Mouse (Mus musculus): ENCODE measurements around the gene Dmwd.

DNA sequence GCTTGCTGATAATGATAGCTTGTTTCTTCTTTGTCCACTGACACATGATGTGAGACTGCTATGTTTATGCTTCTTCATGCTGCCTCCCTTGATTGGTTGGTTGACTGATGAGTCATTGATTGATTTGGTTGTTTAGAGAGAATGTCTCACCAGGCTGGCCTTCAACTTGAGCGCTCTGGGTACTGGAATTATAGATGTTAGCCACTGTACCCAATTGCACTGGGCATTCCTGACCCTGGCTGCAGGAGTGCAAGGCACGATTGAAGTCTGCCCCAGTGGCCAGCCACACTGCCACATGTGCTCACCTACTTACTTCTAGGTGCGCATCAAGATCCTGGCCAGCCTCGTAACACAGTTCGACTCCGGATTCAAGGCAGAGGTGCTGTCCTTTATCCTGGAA lies 31.4 kb upstream of the Dmwd start:
- TF ChIP-seq CTCF (IDR thresholded peaks at IDR 0.05; ENCODE audit: borderline replicate concordance, insufficient read depth, low read depth, low read length): no peak
- no peak for TF ChIP-seq POLR2A (IDR thresholded peaks at IDR 0.05; ENCODE audit: borderline replicate concordance, insufficient read depth, low read length)

Measured in cerebellum, adult 2 months (tissue).